Mouse (Mus musculus): ENCODE data around the gene Chtop. TPM values are rescaled to one million over a fixed set of nuclear protein-coding genes. Genes with fewer than 3 reads are reported as not detected.

Chtop gene
- total and polyA plus RNA-seq, 2 experiments from 2014 or later = 162 to 220 TPM

DNA sequence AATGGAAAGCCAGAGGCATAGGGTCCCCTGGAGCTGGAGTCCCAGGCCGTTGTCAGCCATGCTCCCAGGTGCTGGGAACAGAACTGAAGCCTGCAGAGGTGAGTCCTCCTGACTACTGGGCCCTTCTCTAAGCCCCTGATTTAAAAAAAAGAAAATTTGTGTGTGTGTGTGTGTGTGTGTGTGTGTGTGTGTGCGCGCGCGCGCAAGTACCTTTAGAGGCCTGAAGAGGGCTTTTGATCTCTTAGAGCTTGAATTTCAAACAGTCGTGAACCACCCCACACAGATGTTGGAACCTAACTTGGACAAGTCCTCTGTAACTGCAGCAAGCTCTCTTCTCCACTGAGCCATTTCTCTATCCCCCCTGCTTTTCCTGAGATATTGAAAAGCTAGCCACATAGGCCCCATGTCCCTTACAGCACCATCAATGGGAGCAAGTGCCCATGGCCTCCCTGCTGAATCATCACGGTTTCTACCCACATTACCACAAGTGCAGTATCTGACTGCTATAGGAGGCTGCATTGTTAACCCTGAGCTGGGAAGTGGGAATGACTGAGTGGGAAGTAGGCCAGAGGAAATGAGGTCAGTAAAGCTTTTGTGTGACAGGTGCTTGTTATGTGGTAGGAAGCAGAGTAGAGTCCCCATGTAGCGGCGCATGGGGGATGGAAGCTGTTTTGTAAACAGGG lies 41.5 kb downstream of the Chtop start:
- no peaks in the 10 kb centered on the region for H3K4me1 ChIP-seq (ENCODE audit: insufficient read depth, low read length)
- no peak for DNase-seq (ENCODE audit: low spot score)
- 92% methylated on average over 10 of the region's 10 CpGs for WGBS
- no peak overlapping the region for H3K4me2 ChIP-seq (ENCODE audit: low read depth, low read length)
- no peaks in the 10 kb centered on the region for H3K9me3 ChIP-seq (ENCODE audit: low read length)
- ATAC-seq = no peak
- peak; percentile 3; the same call in 1 of the 2 replicates for TF ChIP-seq CTCF (IDR thresholded peaks at IDR 0.05; ENCODE audit: low read depth)
- H3K27me3 ChIP-seq (ENCODE audit: insufficient read depth, low read length) = peaks cover 3% of the 10 kb centered on the region
- H3K9ac ChIP-seq (replicated peaks; ENCODE audit: low read length) = no peak overlapping the region
- no peak overlapping the region for H3K4me3 ChIP-seq (ENCODE audit: low read length)
- no peak overlapping the region for H3K27ac ChIP-seq
- no peaks in the 10 kb centered on the region for H3K36me3 ChIP-seq (ENCODE audit: insufficient read depth, low read length)

GRCm38 (mm10) chr3:90466311-90466766 lies 43.0 kb downstream of the Chtop start:
- peak overlapping the region; percentile 56 for H3K4me3 ChIP-seq (ENCODE audit: low read length)
- peaks cover 3% of the 10 kb centered on the region for H3K27me3 ChIP-seq (ENCODE audit: insufficient read depth, low read length)
- under 1% methylated on average over 15 of the region's 15 CpGs for WGBS
- H3K9ac ChIP-seq (replicated peaks; ENCODE audit: low read length) = peak overlapping the region; percentile 49
- H3K36me3 ChIP-seq (ENCODE audit: insufficient read depth, low read length) = no peaks in the 10 kb centered on the region
- ATAC-seq = peak; percentile 52
- peak; percentile 86 for TF ChIP-seq CTCF (IDR thresholded peaks at IDR 0.05; ENCODE audit: low read depth)
- peak overlapping the region; percentile 96 for H3K4me2 ChIP-seq (ENCODE audit: low read depth, low read length)
- DNase-seq (ENCODE audit: low spot score) = peak; percentile 86
- no peak overlapping the region for H3K27ac ChIP-seq
- no peaks in the 10 kb centered on the region for H3K4me1 ChIP-seq (ENCODE audit: insufficient read depth, low read length)
- H3K9me3 ChIP-seq (ENCODE audit: low read length) = no peaks in the 10 kb centered on the region

DNA sequence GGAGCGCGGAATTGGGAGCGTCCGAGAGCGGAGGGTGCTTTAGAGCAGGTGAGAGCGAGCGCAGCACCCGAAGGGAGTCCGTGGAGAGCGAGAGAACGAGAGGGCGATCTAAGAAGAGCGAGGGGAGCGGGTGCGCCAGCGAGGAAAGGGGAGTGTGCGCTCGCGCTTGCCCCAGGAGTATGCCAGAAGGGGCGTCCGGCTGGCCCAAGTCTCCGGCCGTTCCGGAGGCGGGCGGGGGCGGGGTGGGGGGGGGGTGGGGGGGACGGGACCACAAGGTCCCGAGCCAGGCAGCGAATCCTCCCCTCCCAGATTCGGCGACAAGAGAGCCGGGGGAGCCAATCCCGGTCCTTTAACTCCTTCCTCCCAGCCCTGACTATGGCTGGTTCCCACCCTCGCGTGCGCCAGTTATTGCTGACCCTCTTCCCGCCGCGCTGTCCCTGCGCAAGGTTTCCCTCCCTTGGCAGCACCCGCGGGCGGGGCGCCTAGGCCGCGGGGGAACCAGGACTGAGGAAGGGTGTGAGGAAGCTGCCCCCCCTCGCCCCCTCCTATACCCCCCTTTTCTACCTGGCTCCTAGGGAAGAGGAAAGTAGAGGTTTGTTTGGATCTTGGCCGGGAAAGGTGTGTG lies 43.5 kb downstream of the Chtop start, which contains the start of gene Npr1:
Gene Npr1 (minus strand): TSS at position 181 of the 625 bp plus-strand sequence.
- Histone ChIP-seq H3K27ac (no peak within 1 kb of the TSS), H3K9ac (replicated peaks; ENCODE audit: low read length) (peak within 1 kb of the TSS; percentile 49), H3K4me2 (ENCODE audit: low read depth, low read length) (peak within 1 kb of the TSS; percentile 96), H3K4me3 (ENCODE audit: low read length) (peak within 1 kb of the TSS; percentile 56), H3K9me3 (ENCODE audit: low read length) (no peaks in the 10 kb centered on the region), H3K27me3 (ENCODE audit: insufficient read depth, low read length) (peaks cover 3% of the 10 kb centered on the region), H3K36me3 (ENCODE audit: insufficient read depth, low read length) (no peaks in the 10 kb centered on the region), H3K4me1 (ENCODE audit: insufficient read depth, low read length) (no peaks in the 10 kb centered on the region)
- peak; percentile 41 for ATAC-seq
- 0% methylated on average over 26 of the region's 49 CpGs for WGBS
- TF ChIP-seq CTCF (IDR thresholded peaks at IDR 0.05; ENCODE audit: low read depth) = no peak
- no peak for DNase-seq (ENCODE audit: low spot score)

DNA sequence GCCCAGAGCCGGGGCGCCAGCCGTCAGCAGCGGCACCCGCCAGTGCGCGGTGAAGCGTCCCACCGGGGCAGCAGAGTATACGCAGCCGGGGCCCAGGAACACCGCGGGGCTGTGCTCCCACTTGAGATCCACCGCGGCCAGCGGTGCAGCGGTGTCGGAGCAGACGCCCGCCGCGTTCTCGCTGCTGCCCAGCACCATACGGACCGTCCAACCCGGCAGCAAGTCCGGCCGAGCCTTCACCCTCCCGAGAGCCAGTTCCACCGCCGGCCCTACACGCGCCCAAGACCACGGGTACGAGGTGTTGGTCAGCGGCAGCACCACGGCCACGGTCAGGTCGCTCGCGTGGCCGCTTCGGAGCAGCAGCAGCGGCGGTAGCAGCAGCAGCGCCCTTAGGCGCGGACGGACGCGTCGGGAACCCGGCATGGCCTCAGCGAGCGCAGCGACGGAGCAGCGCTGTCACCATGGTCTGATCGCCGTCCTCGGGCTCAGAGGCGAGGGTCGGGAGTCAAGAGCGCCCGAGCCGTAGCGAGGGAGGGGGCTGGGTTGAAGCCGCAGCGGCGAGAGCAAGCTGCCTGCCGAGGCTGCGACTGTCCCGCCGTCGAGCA lies 44.1 kb downstream of the Chtop start:
- peak; percentile 52 for ATAC-seq
- Histone ChIP-seq H3K4me2 (ENCODE audit: low read depth, low read length) (peak overlapping the region; percentile 96), H3K9ac (replicated peaks; ENCODE audit: low read length) (peak overlapping the region; percentile 49), H3K4me1 (ENCODE audit: insufficient read depth, low read length) (no peaks in the 10 kb centered on the region), H3K4me3 (ENCODE audit: low read length) (peak overlapping the region; percentile 56), H3K27me3 (ENCODE audit: insufficient read depth, low read length) (peaks cover 3% of the 10 kb centered on the region), H3K9me3 (ENCODE audit: low read length) (no peaks in the 10 kb centered on the region), H3K36me3 (ENCODE audit: insufficient read depth, low read length) (no peaks in the 10 kb centered on the region), H3K27ac (no peak overlapping the region)
- no peak for TF ChIP-seq CTCF (IDR thresholded peaks at IDR 0.05; ENCODE audit: low read depth)
- DNase-seq (ENCODE audit: low spot score) = peak; percentile 22
- under 1% methylated on average over 73 of the region's 75 CpGs for whole genome bisulfite sequencing

DNA sequence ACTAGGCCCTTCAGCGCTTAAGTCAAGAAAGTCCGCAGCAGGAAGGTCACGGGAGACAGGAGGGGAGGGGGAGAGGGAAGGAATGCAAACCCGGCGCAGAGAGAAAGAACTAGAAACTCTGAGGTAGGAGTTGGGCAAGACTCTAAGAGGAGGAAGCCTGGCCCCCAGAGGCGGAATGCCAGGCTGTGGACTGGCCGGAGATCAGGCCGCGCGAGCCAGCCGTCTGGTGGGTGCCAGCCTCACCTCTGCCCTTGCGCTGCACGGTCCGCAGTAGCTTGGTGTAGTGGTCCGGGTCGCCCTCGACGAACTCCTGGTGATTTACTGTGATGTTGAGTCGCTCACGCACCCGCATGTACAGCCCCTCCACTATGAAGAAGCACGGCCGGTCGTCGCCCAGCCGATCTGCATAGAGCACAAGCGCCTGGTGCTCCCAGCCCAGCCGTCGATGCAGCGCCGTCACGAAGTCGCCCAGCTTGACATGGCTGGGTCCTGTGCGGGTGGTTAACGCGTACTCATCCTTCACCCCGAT lies 44.7 kb downstream of the Chtop start:
- Histone ChIP-seq H3K9me3 (ENCODE audit: low read length) (no peaks in the 10 kb centered on the region), H3K9ac (replicated peaks; ENCODE audit: low read length) (no peak overlapping the region; the same call in 1 of the 2 replicates), H3K27ac (no peak overlapping the region), H3K4me1 (ENCODE audit: insufficient read depth, low read length) (no peaks in the 10 kb centered on the region), H3K36me3 (ENCODE audit: insufficient read depth, low read length) (no peaks in the 10 kb centered on the region), H3K4me2 (ENCODE audit: low read depth, low read length) (peak overlapping the region; percentile 96), H3K4me3 (ENCODE audit: low read length) (peak overlapping the region; percentile 56), H3K27me3 (ENCODE audit: insufficient read depth, low read length) (peaks cover 3% of the 10 kb centered on the region)
- no peak for TF ChIP-seq CTCF (IDR thresholded peaks at IDR 0.05; ENCODE audit: low read depth)
- 9% methylated on average over 37 of the region's 37 CpGs for WGBS
- ATAC-seq = peak; percentile 12; the same call in 1 of the 2 replicates
- no peak for DNase-seq (ENCODE audit: low spot score)

DNA sequence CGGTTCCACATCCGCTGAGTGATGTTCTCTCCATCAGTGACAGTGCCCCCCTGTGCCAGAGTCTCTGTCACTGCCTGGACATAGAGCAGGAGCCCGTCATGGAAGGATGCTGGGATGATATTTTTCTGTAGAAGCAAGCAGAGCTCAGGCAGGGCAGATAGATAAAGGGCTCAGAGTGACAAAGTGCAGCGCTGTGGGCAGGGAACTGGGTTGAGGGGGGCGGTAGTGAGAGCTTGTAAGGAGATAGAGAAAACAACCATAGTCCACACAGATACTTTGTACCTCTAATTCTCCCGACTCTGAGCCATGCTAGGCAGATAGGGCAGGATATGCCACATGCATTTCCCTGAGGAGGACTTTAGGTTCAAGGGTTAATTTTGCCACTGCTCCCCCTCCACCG lies 46.7 kb downstream of the Chtop start:
- DNase-seq (ENCODE audit: low spot score) (no peak), ATAC-seq (no peak)
- Histone ChIP-seq H3K27ac (no peak overlapping the region), H3K27me3 (ENCODE audit: insufficient read depth, low read length) (peaks cover 3% of the 10 kb centered on the region), H3K36me3 (ENCODE audit: insufficient read depth, low read length) (no peaks in the 10 kb centered on the region), H3K9me3 (ENCODE audit: low read length) (no peaks in the 10 kb centered on the region), H3K4me3 (ENCODE audit: low read length) (no peak overlapping the region), H3K4me2 (ENCODE audit: low read depth, low read length) (no peak overlapping the region), H3K4me1 (ENCODE audit: insufficient read depth, low read length) (no peaks in the 10 kb centered on the region), H3K9ac (replicated peaks; ENCODE audit: low read length) (no peak overlapping the region)
- no peak for TF ChIP-seq CTCF (IDR thresholded peaks at IDR 0.05; ENCODE audit: low read depth)
- 28% methylated on average over 7 of the region's 7 CpGs for WGBS
